Mouse (Mus musculus): ENCODE measurements around the gene Gm36176. TPM values are rescaled to one million over a fixed set of nuclear protein-coding genes. Genes with fewer than 3 reads are reported as not detected.
A peak's percentile ranks its signal among the peaks of the same experiment; 100 is the strongest.
"Not testable (repeated sequence)": the region's sequence is repeated elsewhere in the genome, so short reads cannot be mapped to it uniquely, and the experiment has no call there.

Gene Gm36176
- polyA plus RNA-seq (2015; fragmentation: Nextera tagmentation; extraction: Ambion mirVana): not detected in 2 replicates

DNA sequence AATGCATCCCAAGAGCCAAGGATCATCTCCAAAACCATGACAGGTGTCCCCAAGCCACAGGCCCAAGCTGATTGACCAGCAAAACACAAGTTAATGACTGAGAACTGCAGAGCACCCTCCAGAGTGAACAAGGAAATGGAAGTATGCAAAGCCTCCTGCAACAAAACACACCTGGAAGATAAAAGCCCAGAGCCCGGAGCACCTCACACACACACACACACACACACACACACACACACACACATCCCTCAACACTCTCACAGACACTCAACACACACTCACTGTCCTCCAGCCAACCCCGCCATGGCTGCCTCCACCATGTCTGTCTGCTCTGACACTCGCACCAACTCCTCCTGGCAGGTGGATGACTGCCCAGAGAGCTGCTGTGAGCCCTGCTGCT is at the start of gene Gm36176:
TSS of gene Gm36176 (plus strand) at position 301 of the 400 bp plus-strand sequence.
- no peaks in the 10 kb centered on the region for H3K4me1 ChIP-seq
- no peak for ATAC-seq (replicated peaks)
- no peaks in the 10 kb centered on the region for H3K27me3 ChIP-seq
- H3K9ac ChIP-seq (replicated peaks): no peak within 1 kb of the TSS
- no peak within 1 kb of the TSS for H3K4me2 ChIP-seq (replicated peaks)
- no peaks in the 10 kb centered on the region for H3K36me3 ChIP-seq
- no peak within 1 kb of the TSS for H3K4me3 ChIP-seq
- H3K27ac ChIP-seq (replicated peaks): no peak within 1 kb of the TSS
- peaks cover 8% of the 10 kb centered on the region; the same call in 1 of the 2 replicates for H3K9me3 ChIP-seq
- 81% methylated on average over 3 of the region's 3 CpGs for WGBS

DNA sequence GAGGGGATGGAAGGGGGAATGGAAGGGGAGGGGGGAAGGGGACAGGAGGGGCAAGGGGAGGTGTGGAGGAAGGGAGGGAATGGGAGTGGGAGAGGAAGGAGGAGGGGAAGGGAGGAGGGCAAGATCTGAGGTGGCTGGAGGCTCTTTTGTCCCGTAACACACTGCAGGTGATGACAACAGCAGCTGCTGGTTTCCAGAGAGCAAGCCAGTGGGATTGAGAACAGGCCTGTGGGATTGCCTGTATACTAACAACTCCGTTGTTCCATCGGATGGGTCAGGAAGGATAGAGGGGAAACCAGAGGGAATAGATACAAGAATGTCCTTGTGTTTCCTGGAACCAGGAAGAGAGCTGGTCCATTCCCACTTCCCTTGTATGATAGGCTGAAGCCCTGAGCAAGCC is 48.9 kb upstream of the Gm36176 start:
- no peaks in the 10 kb centered on the region for H3K4me1 ChIP-seq
- H3K4me2 ChIP-seq (replicated peaks): no peak overlapping the region
- H3K9me3 ChIP-seq: no peaks in the 10 kb centered on the region
- H3K27me3 ChIP-seq: no peaks in the 10 kb centered on the region
- H3K4me3 ChIP-seq: no peak overlapping the region
- H3K27ac ChIP-seq (replicated peaks): peak overlapping the region; percentile 48; the same call in 1 of the 2 replicates
- H3K36me3 ChIP-seq: no peaks in the 10 kb centered on the region
- no peak for ATAC-seq (replicated peaks)
- no peak overlapping the region for H3K9ac ChIP-seq (replicated peaks)
- 15% methylated on average over 3 of the region's 3 CpGs for WGBS

- not testable (repeated sequence) for H3K4me2 ChIP-seq (replicated peaks); ATAC-seq (replicated peaks); H3K36me3 ChIP-seq; H3K4me1 ChIP-seq; H3K4me3 ChIP-seq; H3K9ac ChIP-seq (replicated peaks); H3K9me3 ChIP-seq; H3K27me3 ChIP-seq
- WGBS: 34% methylated on average over 3 of the region's 3 CpGs
- peak overlapping the region; percentile 48; the same call in 1 of the 2 replicates for H3K27ac ChIP-seq (replicated peaks)
Measured at GRCm38 (mm10) chr10:77798164-77798920, 48.3 kb upstream of the Gm36176 start.

GRCm38 (mm10) chr10:77798921-77799508 is 47.6 kb upstream of the Gm36176 start, which contains the start of gene Gm19668:
Gene Gm19668, minus strand, starts transcription at chr10:77799133.
- Histone ChIP-seq H3K27me3 (no peaks in the 10 kb centered on the region), H3K4me1 (no peaks in the 10 kb centered on the region), H3K36me3 (no peaks in the 10 kb centered on the region), H3K4me3 (no peak within 1 kb of the TSS), H3K9ac (replicated peaks) (no peak within 1 kb of the TSS), H3K4me2 (replicated peaks) (no peak within 1 kb of the TSS), H3K9me3 (no peaks in the 10 kb centered on the region), H3K27ac (replicated peaks) (peak within 1 kb of the TSS; percentile 48; the same call in 1 of the 2 replicates)
- WGBS: 61% methylated on average over 8 of the region's 8 CpGs
- no peak for ATAC-seq (replicated peaks)

DNA sequence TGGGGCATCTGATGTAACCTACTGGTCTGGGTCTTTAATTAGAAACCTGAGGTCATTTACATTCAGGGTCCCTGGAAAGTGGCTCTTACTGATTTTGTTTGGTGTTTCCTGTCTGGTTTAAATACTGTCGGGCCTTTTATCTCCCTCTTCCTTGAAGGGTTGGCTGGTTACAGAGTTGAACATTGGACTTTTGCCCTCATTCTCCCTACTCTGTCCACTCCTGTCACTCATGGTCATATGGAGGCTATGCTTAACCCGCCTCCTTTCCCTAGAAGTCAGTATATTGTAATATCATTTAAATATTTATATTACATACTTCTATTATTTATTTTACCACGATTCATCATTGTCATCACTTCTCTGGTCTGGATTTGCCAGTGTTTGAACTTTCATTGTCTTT is 42.5 kb upstream of the Gm36176 start:
- Histone ChIP-seq H3K9ac (replicated peaks) (no peak overlapping the region), H3K27ac (replicated peaks) (no peak overlapping the region), H3K27me3 (no peaks in the 10 kb centered on the region), H3K4me3 (no peak overlapping the region), H3K9me3 (no peaks in the 10 kb centered on the region), H3K4me2 (replicated peaks) (no peak overlapping the region), H3K4me1 (no peaks in the 10 kb centered on the region), H3K36me3 (no peaks in the 10 kb centered on the region)
- ATAC-seq (replicated peaks): no peak
- 77% methylated on average over 3 of the region's 3 CpGs for WGBS

DNA sequence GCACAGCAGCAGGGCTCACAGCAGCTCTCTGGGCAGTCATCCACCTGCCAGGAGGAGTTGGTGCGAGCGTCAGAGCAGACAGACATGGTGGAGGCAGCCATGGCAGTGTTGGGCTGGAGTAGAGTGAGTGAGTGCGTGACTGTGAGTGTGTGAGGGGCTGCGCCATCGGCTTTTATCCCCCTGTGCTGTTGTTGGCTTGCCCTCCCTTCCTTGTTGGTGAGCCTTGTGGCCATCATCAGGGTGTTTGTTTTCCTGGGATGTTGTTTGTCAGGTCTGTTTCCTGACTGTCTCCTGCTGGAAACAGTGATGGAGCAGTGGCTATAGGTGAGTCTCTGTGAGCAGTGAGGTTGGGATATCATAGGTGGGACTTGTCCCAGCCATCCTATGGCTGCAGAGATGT is 34.9 kb upstream of the Gm36176 start, which contains the start of gene Gm9507:
TSS of gene Gm9507 (minus strand) at position 101 of the 400 bp plus-strand sequence.
- Histone ChIP-seq H3K27ac (replicated peaks) (no peak within 1 kb of the TSS), H3K27me3 (no peaks in the 10 kb centered on the region), H3K9ac (replicated peaks) (no peak within 1 kb of the TSS), H3K4me1 (no peaks in the 10 kb centered on the region), H3K4me3 (no peak within 1 kb of the TSS), H3K36me3 (no peaks in the 10 kb centered on the region), H3K4me2 (replicated peaks) (no peak within 1 kb of the TSS), H3K9me3 (no peaks in the 10 kb centered on the region)
- 71% methylated on average over 5 of the region's 5 CpGs for WGBS
- ATAC-seq (replicated peaks): no peak

- Histone ChIP-seq H3K9me3 (no peaks in the 10 kb centered on the region), H3K4me3 (no peak within 1 kb of the TSS), H3K27ac (replicated peaks) (no peak within 1 kb of the TSS), H3K4me1 (no peaks in the 10 kb centered on the region), H3K4me2 (replicated peaks) (no peak within 1 kb of the TSS), H3K27me3 (no peaks in the 10 kb centered on the region), H3K9ac (replicated peaks) (no peak within 1 kb of the TSS), H3K36me3 (no peaks in the 10 kb centered on the region)
- ATAC-seq (replicated peaks): no peak
- 45% methylated on average over 4 of the region's 4 CpGs for WGBS
Measured at GRCm38 (mm10) chr10:77814382-77814781, 32.2 kb upstream of the Gm36176 start, which contains the start of gene Gm2696. Gene Gm2696, plus strand, starts transcription at chr10:77814682.

DNA sequence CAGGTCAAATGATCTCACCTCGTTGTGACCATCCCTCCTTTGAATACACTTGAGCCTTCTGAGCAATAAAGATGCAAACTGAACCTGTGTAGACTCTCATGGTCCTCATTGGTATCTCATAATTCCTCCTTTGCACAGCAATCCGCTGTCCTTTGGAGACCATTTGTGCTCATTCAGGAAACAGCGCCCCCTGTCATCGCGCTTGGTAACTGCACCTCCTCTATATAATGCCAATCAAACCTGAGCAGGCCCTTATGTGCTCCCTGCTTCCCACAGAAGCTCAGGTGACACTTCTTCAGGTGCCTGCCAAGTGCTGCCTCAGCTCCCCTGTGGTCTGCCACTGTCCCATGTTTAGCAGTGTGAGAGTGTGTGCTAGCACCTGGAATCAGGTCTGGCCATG is 31.1 kb upstream of the Gm36176 start:
- Histone ChIP-seq H3K4me2 (replicated peaks) (no peak overlapping the region), H3K27me3 (no peaks in the 10 kb centered on the region), H3K36me3 (no peaks in the 10 kb centered on the region), H3K9me3 (no peaks in the 10 kb centered on the region), H3K27ac (replicated peaks) (no peak overlapping the region), H3K9ac (replicated peaks) (no peak overlapping the region), H3K4me3 (no peak overlapping the region), H3K4me1 (no peaks in the 10 kb centered on the region)
- ATAC-seq (replicated peaks): no peak
- 30% methylated on average over 5 of the region's 5 CpGs for WGBS

- H3K9me3 ChIP-seq: no peaks in the 10 kb centered on the region
- H3K27me3 ChIP-seq: no peaks in the 10 kb centered on the region
- no peak for ATAC-seq (replicated peaks)
- H3K27ac ChIP-seq (replicated peaks): no peak overlapping the region
- no peak overlapping the region for H3K4me3 ChIP-seq
- no peaks in the 10 kb centered on the region for H3K4me1 ChIP-seq
- H3K36me3 ChIP-seq: no peaks in the 10 kb centered on the region
- H3K9ac ChIP-seq (replicated peaks): no peak overlapping the region
- WGBS: 94% methylated on average over 4 of the region's 4 CpGs
- H3K4me2 ChIP-seq (replicated peaks): no peak overlapping the region
Measured at GRCm38 (mm10) chr10:77818523-77818922, 28.1 kb upstream of the Gm36176 start.

- Histone ChIP-seq H3K9ac (replicated peaks) (no peak overlapping the region), H3K9me3 (no peaks in the 10 kb centered on the region), H3K27ac (replicated peaks) (no peak overlapping the region), H3K4me2 (replicated peaks) (no peak overlapping the region), H3K4me3 (no peak overlapping the region), H3K36me3 (no peaks in the 10 kb centered on the region), H3K4me1 (no peaks in the 10 kb centered on the region), H3K27me3 (no peaks in the 10 kb centered on the region)
- no peak for ATAC-seq (replicated peaks)
- 17% methylated on average over 4 of the region's 4 CpGs for WGBS
Measured at GRCm38 (mm10) chr10:77819203-77819602, 27.4 kb upstream of the Gm36176 start.

- no peaks in the 10 kb centered on the region for H3K27me3 ChIP-seq
- no peaks in the 10 kb centered on the region for H3K4me1 ChIP-seq
- H3K4me3 ChIP-seq: no peak within 1 kb of the TSS
- no peak within 1 kb of the TSS for H3K27ac ChIP-seq (replicated peaks)
- H3K9me3 ChIP-seq: no peaks in the 10 kb centered on the region
- H3K36me3 ChIP-seq: no peaks in the 10 kb centered on the region
- 72% methylated on average over 6 of the region's 6 CpGs for WGBS
- ATAC-seq (replicated peaks): no peak
- H3K9ac ChIP-seq (replicated peaks): no peak within 1 kb of the TSS
- H3K4me2 ChIP-seq (replicated peaks): no peak within 1 kb of the TSS
Measured at GRCm38 (mm10) chr10:77826951-77827350, 19.7 kb upstream of the Gm36176 start, which contains the start of gene Krtap10-4. Gene Krtap10-4, minus strand, starts transcription at chr10:77827095.

DNA sequence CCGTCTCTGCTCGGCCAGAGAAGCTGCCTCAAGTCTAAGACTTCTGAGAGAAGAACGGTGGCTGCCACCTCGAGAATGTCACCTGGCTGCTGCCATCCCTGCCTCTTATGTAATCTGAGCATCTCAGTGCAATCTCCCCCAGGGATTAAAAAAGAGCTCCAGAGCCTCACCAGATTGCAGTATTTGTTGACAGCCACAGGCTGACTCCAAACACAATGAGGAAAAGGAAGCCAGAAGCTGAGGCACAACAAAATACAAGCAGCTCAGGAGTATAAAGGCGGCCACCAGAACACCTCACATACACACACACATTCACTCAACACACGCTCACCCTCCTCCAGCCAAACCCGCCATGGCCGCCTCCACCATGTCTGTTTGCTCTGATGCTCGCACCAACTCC is 11.0 kb upstream of the Gm36176 start, which contains the start of gene Krtap10-10:
TSS of gene Krtap10-10 (plus strand) at position 301 of the 400 bp plus-strand sequence.
- Histone ChIP-seq H3K9ac (replicated peaks) (no peak within 1 kb of the TSS), H3K27me3 (no peaks in the 10 kb centered on the region), H3K9me3 (no peaks in the 10 kb centered on the region), H3K4me3 (no peak within 1 kb of the TSS), H3K27ac (replicated peaks) (no peak within 1 kb of the TSS), H3K4me1 (no peaks in the 10 kb centered on the region), H3K36me3 (no peaks in the 10 kb centered on the region), H3K4me2 (replicated peaks) (no peak within 1 kb of the TSS)
- 77% methylated on average over 9 of the region's 9 CpGs for WGBS
- no peak for ATAC-seq (replicated peaks)
